Mouse (Mus musculus) C2C12 (cell line): ENCODE measurements around the gene Samd4b. TPM values are rescaled to one million over a fixed set of nuclear protein-coding genes. Genes with fewer than 3 reads are reported as not detected.

Experiments used
- H3K27me3 ChIP-seq: one replicate; pipeline ENCODE4 v1.6.1; 2011; ENCODE audit not compliant: control insufficient read depth, insufficient read depth, insufficient read length
- H3K36me3 ChIP-seq: one replicate; pipeline ENCODE4 v1.6.1; 2011; ENCODE audit not compliant: control insufficient read depth, insufficient read depth
- H3K4me3 ChIP-seq: one replicate; pipeline ENCODE4 v1.5.1; 2011; ENCODE audit warnings: mild to moderate bottlenecking, control low read depth; ENCODE audit not compliant: poor library complexity, insufficient read depth, severe bottlenecking
- H3K79me2 ChIP-seq: one replicate; pipeline ENCODE4 v1.6.1; 2011; ENCODE audit not compliant: control insufficient read depth, insufficient read depth
- H3K79me3 ChIP-seq: one replicate; pipeline ENCODE4 v1.6.1; 2011; ENCODE audit warnings: low read depth, control low read depth
- H3ac ChIP-seq: one replicate; pipeline ENCODE3; 2011; ENCODE audit warnings: low read depth; ENCODE audit not compliant: control insufficient read depth, insufficient read length
- CEBPB ChIP-seq: IDR thresholded peaks from one replicate; pipeline ENCODE4 v1.6.1; 2011; ENCODE audit warnings: low read depth, mild to moderate bottlenecking, control low read depth, moderate library complexity
- CTCF ChIP-seq: IDR thresholded peaks from one replicate; pipeline ENCODE4 v1.5.1; 2011; ENCODE audit not compliant: control insufficient read depth, insufficient read depth, insufficient read length
- FOSL1 ChIP-seq: IDR thresholded peaks from one replicate; pipeline ENCODE4 v1.8.0; 2011; ENCODE audit warnings: mild to moderate bottlenecking, low read length; ENCODE audit not compliant: poor library complexity, insufficient read depth, severe bottlenecking
- MAX ChIP-seq: IDR thresholded peaks from one replicate; pipeline ENCODE4 v1.6.1; 2011; ENCODE audit warnings: mild to moderate bottlenecking, control low read depth
- MYOD1 ChIP-seq: IDR thresholded peaks from one replicate; pipeline ENCODE4 v1.6.1; 2011; ENCODE audit warnings: low read depth; ENCODE audit not compliant: control insufficient read depth, insufficient read length
- MYOG ChIP-seq: IDR thresholded peaks from one replicate; pipeline ENCODE4 v1.6.1; 2011; ENCODE audit not compliant: control insufficient read depth, insufficient read length; ENCODE audit errors: extremely low read depth
- USF1 ChIP-seq: IDR thresholded peaks from one replicate; pipeline ENCODE4 v1.6.1; 2011; ENCODE audit warnings: low read depth, mild to moderate bottlenecking, control low read depth, moderate library complexity
- polyA plus RNA-seq: library from polyadenylated mRNA; unstranded; fragments of >200 nt; fragmentation: generic; extraction: Trizol; gene quantifications from one replicate; pipeline ENCODE4 v1.2.1, GENCODE M21; 2012; ENCODE audit warnings: missing spikeins

Gene Samd4b
- polyA plus RNA-seq, 1 experiment, result 42.6 TPM

DNA sequence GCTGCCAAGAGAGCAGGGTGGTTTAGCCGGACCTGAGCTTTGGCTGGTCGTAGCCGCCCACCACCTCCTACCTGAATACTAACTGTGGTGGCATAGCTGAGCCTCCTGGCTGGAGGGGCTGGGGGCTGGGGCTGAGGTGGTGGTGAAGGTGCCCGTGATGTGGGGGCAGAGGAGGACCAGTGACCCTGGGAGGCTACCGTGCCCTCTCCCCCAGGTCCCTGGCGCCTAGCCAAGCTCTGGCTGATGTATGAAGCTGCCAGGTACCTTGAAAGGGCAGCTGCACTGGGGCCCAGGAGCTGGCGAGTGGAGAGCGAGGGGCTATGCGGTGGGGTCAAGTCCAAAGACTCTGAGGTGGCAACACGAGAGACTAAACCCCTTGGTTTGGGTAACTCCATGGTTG is 238.1 kb downstream of the Samd4b start:
- no peak for TF ChIP-seq MYOD1
- TF ChIP-seq CTCF, result no peak
- no peak for TF ChIP-seq CEBPB
- no peak for TF ChIP-seq MYOG
- no peak for TF ChIP-seq MAX
- TF ChIP-seq USF1, result no peak
- TF ChIP-seq FOSL1, result no peak
- H3K79me2 ChIP-seq, result no peaks in the 10 kb centered on the region
- peaks cover 23% of the 10 kb centered on the region for H3K36me3 ChIP-seq
- no peaks in the 10 kb centered on the region for H3K27me3 ChIP-seq
- H3K79me3 ChIP-seq, result no peaks in the 10 kb centered on the region
- no peak overlapping the region for H3K4me3 ChIP-seq
- H3ac ChIP-seq, result no peak overlapping the region

DNA sequence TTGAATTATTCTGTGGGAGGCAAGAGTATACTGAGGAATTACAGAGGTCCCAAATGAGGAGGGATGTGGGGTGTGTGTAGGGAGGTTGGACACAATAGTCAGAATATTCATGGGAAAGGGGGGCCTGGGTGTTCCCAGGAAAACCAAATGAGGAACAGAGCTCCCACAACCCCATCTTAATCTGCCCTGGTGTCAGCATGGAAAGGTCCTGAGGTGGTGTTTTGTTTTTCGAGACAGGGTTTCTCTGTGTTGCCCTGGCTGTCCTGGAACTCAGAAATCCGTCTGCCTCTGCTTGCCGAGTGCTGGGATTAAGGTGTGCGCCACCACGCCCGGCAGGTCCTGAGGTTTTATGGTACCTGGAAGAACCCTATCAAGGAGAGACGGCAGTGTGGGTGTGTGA is 239.5 kb downstream of the Samd4b start:
- Histone ChIP-seq H3K79me3 (no peaks in the 10 kb centered on the region), H3K79me2 (peaks cover 4% of the 10 kb centered on the region), H3ac (no peak overlapping the region), H3K36me3 (peaks cover 30% of the 10 kb centered on the region), H3K27me3 (no peaks in the 10 kb centered on the region), H3K4me3 (no peak overlapping the region)
- no peak for TF ChIP-seq USF1
- TF ChIP-seq MYOD1, result no peak
- no peak for TF ChIP-seq CTCF
- no peak for TF ChIP-seq CEBPB
- TF ChIP-seq MYOG, result no peak
- no peak for TF ChIP-seq MAX
- TF ChIP-seq FOSL1, result no peak

DNA sequence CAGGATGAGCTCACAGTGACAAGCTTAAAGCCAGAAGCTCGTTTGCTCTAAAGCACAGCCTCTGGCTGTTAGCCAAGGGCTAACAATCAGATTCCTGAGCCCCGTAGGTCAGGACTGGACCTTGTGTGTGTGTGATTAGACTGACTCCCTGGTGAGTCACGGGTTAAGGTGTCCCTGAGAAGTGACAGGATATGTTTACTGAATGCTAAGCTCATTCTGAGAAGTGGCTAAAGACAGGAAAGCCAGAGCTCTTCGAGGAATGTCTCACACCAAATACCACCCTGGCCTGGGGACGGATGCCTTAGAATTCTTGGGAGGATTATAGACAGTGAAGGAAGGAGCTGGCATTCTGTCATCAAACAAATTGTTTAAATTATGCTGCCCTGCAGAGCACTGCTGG is 240.0 kb downstream of the Samd4b start:
- no peak for TF ChIP-seq MYOD1
- TF ChIP-seq MYOG, result no peak
- no peak for TF ChIP-seq USF1
- TF ChIP-seq CTCF, result no peak
- no peak for TF ChIP-seq FOSL1
- TF ChIP-seq MAX, result no peak
- no peak for TF ChIP-seq CEBPB
- peaks cover 2% of the 10 kb centered on the region for H3K79me3 ChIP-seq
- H3K36me3 ChIP-seq, result peaks cover 35% of the 10 kb centered on the region
- peaks cover 9% of the 10 kb centered on the region for H3K79me2 ChIP-seq
- H3K27me3 ChIP-seq, result no peaks in the 10 kb centered on the region
- H3ac ChIP-seq, result no peak overlapping the region
- H3K4me3 ChIP-seq, result no peak overlapping the region

DNA sequence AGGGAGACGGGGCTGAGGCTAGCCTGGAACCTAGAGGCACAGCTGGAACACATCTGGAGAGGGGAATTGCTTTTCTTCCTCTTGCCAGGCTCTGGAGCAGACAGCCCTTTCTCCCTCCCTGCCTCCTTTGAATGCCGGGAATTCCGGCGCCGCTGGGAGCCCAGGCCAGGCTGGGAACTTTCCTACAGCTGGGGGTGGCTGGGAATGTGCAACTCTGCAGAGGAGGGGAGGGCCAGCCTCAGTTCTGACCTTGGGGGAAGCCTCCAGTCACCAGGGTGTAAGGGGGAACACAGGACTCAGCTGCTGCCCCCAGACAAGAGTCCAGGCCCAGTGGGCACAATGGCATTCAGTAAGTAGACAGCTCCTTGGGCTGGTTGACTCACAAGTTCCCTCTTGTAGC is 241.0 kb downstream of the Samd4b start:
- Histone ChIP-seq H3K27me3 (no peaks in the 10 kb centered on the region), H3K79me3 (peaks cover 8% of the 10 kb centered on the region), H3K36me3 (peaks cover 41% of the 10 kb centered on the region), H3K79me2 (peaks cover 17% of the 10 kb centered on the region), H3K4me3 (no peak overlapping the region), H3ac (no peak overlapping the region)
- TF ChIP-seq MYOD1 (no peak), CEBPB (no peak), MYOG (no peak), MAX (no peak), FOSL1 (no peak)

DNA sequence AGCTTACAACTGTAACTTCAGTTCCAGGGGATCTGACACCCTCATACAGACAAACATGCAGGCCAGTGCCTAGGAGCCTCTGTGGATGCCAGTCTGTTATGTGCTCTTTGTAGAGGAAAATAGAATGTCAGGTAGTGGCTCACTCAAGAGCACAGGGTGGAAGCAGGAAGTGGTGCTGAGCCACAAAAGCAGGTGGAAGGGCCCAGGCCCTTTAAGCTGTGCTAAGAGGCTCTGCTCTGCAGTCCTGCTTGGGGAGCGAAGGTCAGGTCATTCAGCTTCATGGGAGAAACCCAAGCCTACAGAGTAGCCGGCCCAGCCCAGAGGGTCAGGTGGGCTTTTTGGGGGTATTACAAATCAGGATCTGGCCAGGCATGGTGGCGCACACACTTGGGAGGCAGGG is 242.7 kb downstream of the Samd4b start:
- peaks cover 41% of the 10 kb centered on the region for H3K36me3 ChIP-seq
- no peak for TF ChIP-seq MYOG
- no peak for TF ChIP-seq CTCF

DNA sequence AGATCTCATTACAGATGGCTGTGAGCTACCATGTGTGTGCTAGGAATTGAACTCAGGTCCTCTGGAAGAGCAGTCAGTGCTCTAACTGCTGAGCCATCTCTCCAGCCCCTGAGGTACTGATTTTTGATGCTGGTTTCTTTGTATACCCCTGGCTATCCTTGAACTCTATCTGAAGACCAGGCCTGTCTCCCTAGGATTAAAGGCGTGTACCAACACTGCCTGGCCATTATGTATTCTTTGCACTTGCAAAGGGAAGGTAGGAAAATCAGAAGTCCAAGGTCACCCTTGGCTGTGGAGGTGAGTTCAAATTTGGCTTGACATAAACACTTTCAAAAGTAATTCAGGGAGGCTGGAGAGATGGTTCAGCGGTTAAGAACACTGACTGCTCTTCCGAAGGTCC is 243.3 kb downstream of the Samd4b start:
- H3K79me3 ChIP-seq, result peaks cover 22% of the 10 kb centered on the region
- H3K36me3 ChIP-seq, result peaks cover 38% of the 10 kb centered on the region
- H3K79me2 ChIP-seq, result peaks cover 33% of the 10 kb centered on the region
- TF ChIP-seq FOSL1 (no peak), USF1 (no peak), CTCF (no peak), MAX (no peak), MYOD1 (no peak), MYOG (no peak), CEBPB (no peak)
- no peak overlapping the region for H3ac ChIP-seq
- H3K4me3 ChIP-seq, result no peak overlapping the region
- H3K27me3 ChIP-seq, result no peaks in the 10 kb centered on the region

More for the DNA sequence above, 242.7 kb downstream of the Samd4b start:
- Histone ChIP-seq H3K79me2 (peaks cover 33% of the 10 kb centered on the region), H3K4me3 (no peak overlapping the region), H3ac (no peak overlapping the region), H3K79me3 (peaks cover 22% of the 10 kb centered on the region), H3K27me3 (no peaks in the 10 kb centered on the region)
